In the genomic region with DNA sequence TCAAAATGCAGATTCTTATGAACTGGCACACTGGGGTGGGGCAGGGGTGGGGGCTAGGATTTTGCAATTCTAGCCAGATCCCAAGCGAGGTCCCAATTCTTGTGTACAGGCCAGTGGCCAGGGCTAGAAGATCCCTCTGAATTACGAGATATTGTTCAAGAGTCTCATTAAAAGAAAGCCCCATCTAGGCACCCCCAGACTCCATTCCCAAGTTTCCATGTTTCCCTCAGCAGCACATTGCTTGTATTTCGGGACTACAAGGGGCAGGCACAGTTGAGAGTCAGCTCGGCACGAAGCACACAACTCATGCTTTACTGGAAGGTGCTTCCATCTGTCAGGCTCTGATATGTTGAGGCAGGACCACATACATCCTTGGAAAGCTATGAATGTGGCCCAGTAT, we compare ENCODE assay signal across 12 mouse cellular contexts. TPM values are rescaled to one million over a fixed set of nuclear protein-coding genes. Genes with fewer than 3 reads are reported as not detected.
DNase-seq lines count a peak whose midpoint lies in the region; ATAC-seq and TF ChIP-seq lines count a peak whose summit lies in the region.
"Had no signal": no experiment of that assay in that cellular context is flagged by ENCODE, and none has a peak within 500 bp of the region (broad histone marks: within the 10 kb centered on the region; RNA-seq: fewer than 3 reads in every experiment).

No protein-coding gene starts in this region.

- intact Hi-C loops in heart, postnatal 10 days (cut with DNase I): loop anchor here (5.0 kb wide), 4 partner anchors 132 to 272 kb away; no protein-coding TSS in a partner anchor

- H3K27me3 ChIP-seq in heart, embryonic 13.5 days (replicated peaks): peaks cover 44% of the 10 kb centered on the region
- peaks cover 39% of the 10 kb centered on the region for H3K27me3 ChIP-seq in embryonic facial prominence, embryonic 15.5 days
- peaks cover 38% of the 10 kb centered on the region for H3K27me3 ChIP-seq in limb, embryonic 15.5 days
- peaks cover 30% of the 10 kb centered on the region for H3K27me3 ChIP-seq in forebrain, embryonic 16.5 days (replicated peaks; ENCODE audit: control insufficient read depth, insufficient read depth, low read length)

- TF ChIP-seq POLR2A in lung, adult 2 months (IDR thresholded peaks at IDR 0.05; ENCODE audit: borderline replicate concordance, extremely low read depth, low read depth, low read length): no peak

- no peak overlapping the region for H3K27ac ChIP-seq in heart, embryonic 13.5 days (replicated peaks)
- H3K27ac ChIP-seq in embryonic facial prominence, embryonic 15.5 days (replicated peaks): no peak overlapping the region
- no peak overlapping the region for H3K27ac ChIP-seq in limb, embryonic 15.5 days
- no peak overlapping the region for H3K27ac ChIP-seq in forebrain, embryonic 16.5 days (ENCODE audit: low read length)
- H3K27ac ChIP-seq: hindbrain, embryonic 15.5 days; macrophage had no signal

- DNase-seq in heart, postnatal 10 days: no peak
- no peak for DNase-seq in lung, adult 2 months
- DNase-seq in lung, postnatal 4 days: no peak
- DNase-seq in layer of hippocampus, adult 11-12 months (ENCODE audit: low spot score): no peak
- DNase-seq: cerebellum, adult 9-11 months had no signal

- H3K9me3 ChIP-seq in heart, embryonic 13.5 days: no peaks in the 10 kb centered on the region
- no peaks in the 10 kb centered on the region for H3K9me3 ChIP-seq in embryonic facial prominence, embryonic 15.5 days (replicated peaks)
- no peaks in the 10 kb centered on the region for H3K9me3 ChIP-seq in limb, embryonic 15.5 days
- no peaks in the 10 kb centered on the region for H3K9me3 ChIP-seq in forebrain, embryonic 16.5 days (ENCODE audit: control insufficient read depth, low read length)
- H3K9me3 ChIP-seq: hindbrain, embryonic 15.5 days had no signal

- H3K9ac ChIP-seq in heart, embryonic 13.5 days: no peak overlapping the region
- no peak overlapping the region for H3K9ac ChIP-seq in embryonic facial prominence, embryonic 15.5 days
- no peak overlapping the region for H3K9ac ChIP-seq in limb, embryonic 15.5 days
- no peak overlapping the region for H3K9ac ChIP-seq in forebrain, embryonic 16.5 days (replicated peaks; ENCODE audit: low read depth, low read length)
- H3K9ac ChIP-seq: hindbrain, embryonic 15.5 days had no signal

- peaks cover 29% of the 10 kb centered on the region for H3K4me1 ChIP-seq in heart, embryonic 13.5 days
- 0 out of 2 replicates have a peak, but pooled peaks cover 2% of the 10 kb centered on the region for H3K4me1 ChIP-seq in lung, adult 2 months (ENCODE audit: control insufficient read depth, insufficient read depth, low read length)
- peaks cover 31% of the 10 kb centered on the region for H3K4me1 ChIP-seq in embryonic facial prominence, embryonic 15.5 days
- peaks cover 29% of the 10 kb centered on the region for H3K4me1 ChIP-seq in limb, embryonic 15.5 days
- H3K4me1 ChIP-seq in forebrain, embryonic 16.5 days (replicated peaks; ENCODE audit: control insufficient read depth, insufficient read depth, low read length): peaks cover 23% of the 10 kb centered on the region

- no peaks in the 10 kb centered on the region for H3K36me3 ChIP-seq in heart, embryonic 13.5 days
- H3K36me3 ChIP-seq in embryonic facial prominence, embryonic 15.5 days: no peaks in the 10 kb centered on the region
- no peaks in the 10 kb centered on the region for H3K36me3 ChIP-seq in limb, embryonic 15.5 days
- H3K36me3 ChIP-seq in forebrain, embryonic 16.5 days (ENCODE audit: control insufficient read depth, insufficient read depth): no peaks in the 10 kb centered on the region
- H3K36me3 ChIP-seq: hindbrain, embryonic 15.5 days had no signal

- no peak for ATAC-seq in heart, embryonic 13.5 days (ENCODE audit: extremely low read depth, insufficient number of reproducible peaks, low FRiP score, low TSS enrichment)
- no peak for ATAC-seq in embryonic facial prominence, embryonic 15.5 days (ENCODE audit: insufficient number of reproducible peaks, low FRiP score, low TSS enrichment, low read depth)
- ATAC-seq in limb, embryonic 15.5 days (ENCODE audit: insufficient number of reproducible peaks, low FRiP score, low TSS enrichment, low read depth): no peak
- ATAC-seq in forebrain, embryonic 16.5 days: no peak

- peak overlapping the region; percentile 54 for H3K4me3 ChIP-seq in heart, embryonic 13.5 days
- peak overlapping the region; percentile 88 for H3K4me3 ChIP-seq in lung, adult 2 months (replicated peaks; ENCODE audit: extremely low read depth, low read depth, low read length)
- H3K4me3 ChIP-seq in embryonic facial prominence, embryonic 15.5 days (replicated peaks): peak overlapping the region; percentile 17; the same call in 1 of the 2 replicates
- H3K4me3 ChIP-seq in limb, embryonic 15.5 days: peak overlapping the region; percentile 11
- H3K4me3 ChIP-seq in forebrain, embryonic 16.5 days (replicated peaks; ENCODE audit: low read length): no peak overlapping the region
- H3K4me3 ChIP-seq: hindbrain, embryonic 15.5 days had no signal

- 52% methylated on average over 5 of the region's 5 CpGs for WGBS in heart, embryonic 13.5 days
- WGBS in lung, adult 2 months: 35% methylated on average over 5 of the region's 5 CpGs
- 75% methylated on average over 5 of the region's 5 CpGs for WGBS in embryonic facial prominence, embryonic 15.5 days
- 69% methylated on average over 5 of the region's 5 CpGs for WGBS in limb, embryonic 15.5 days
- 77% methylated on average over 5 of the region's 5 CpGs for WGBS in forebrain, embryonic 16.5 days

- no peak for TF ChIP-seq CTCF in lung, adult 2 months (IDR thresholded peaks at IDR 0.05; ENCODE audit: insufficient read depth, low read length)

- H3K4me2 ChIP-seq in heart, embryonic 13.5 days: peak overlapping the region; percentile 74
- peak overlapping the region; percentile 22; the same call in 1 of the 2 replicates for H3K4me2 ChIP-seq in embryonic facial prominence, embryonic 15.5 days (replicated peaks)
- H3K4me2 ChIP-seq in limb, embryonic 15.5 days: peak overlapping the region; percentile 25
- H3K4me2 ChIP-seq in forebrain, embryonic 16.5 days (ENCODE audit: low read length): no peak overlapping the region
- H3K4me2 ChIP-seq: hindbrain, embryonic 15.5 days had no signal

RNA-seq across cellular contexts. Expression of a gene that starts 3.1 kb away (rescaled TPM):
- 13.3 and 16.6 TPM in 2 replicates for polyA plus RNA-seq in heart, embryonic 13.5 days (2015; fragmentation: Nextera tagmentation; extraction: Ambion mirVana)
- total RNA-seq in heart, postnatal 10 days (2021): 10 to 100 TPM; 54.0 to 55.4 TPM
- 550 and 598 TPM in 2 replicates for polyA plus RNA-seq in lung, adult 2 months (2012; rRNA removed)
- 21.7 and 23.0 TPM in 2 replicates for polyA plus RNA-seq in embryonic facial prominence, embryonic 15.5 days (2015; fragmentation: Nextera tagmentation; extraction: Ambion mirVana)
- polyA plus RNA-seq in limb, embryonic 15.5 days (2015; fragmentation: Nextera tagmentation; extraction: Ambion mirVana): 28.5 and 29.1 TPM in 2 replicates
- polyA plus RNA-seq in forebrain, embryonic 16.5 days (2015; fragmentation: Nextera tagmentation; extraction: Ambion mirVana): 7.3 and 10.4 TPM in 2 replicates

RNA-seq across cellular contexts. Expression of a gene that starts 9.8 kb away (rescaled TPM):
- 0.94 and 1.3 TPM in 2 replicates for polyA plus RNA-seq in heart, embryonic 13.5 days (2015; fragmentation: Nextera tagmentation; extraction: Ambion mirVana)
- under 1 TPM; 0.77 to 0.89 TPM for total RNA-seq in heart, postnatal 10 days (2021)
- polyA plus RNA-seq in lung, adult 2 months (2012; rRNA removed): 8.3 and 10.8 TPM in 2 replicates
- 2.9 and 3.1 TPM in 2 replicates for polyA plus RNA-seq in embryonic facial prominence, embryonic 15.5 days (2015; fragmentation: Nextera tagmentation; extraction: Ambion mirVana)
- polyA plus RNA-seq in limb, embryonic 15.5 days (2015; fragmentation: Nextera tagmentation; extraction: Ambion mirVana): 3.1 and 3.9 TPM in 2 replicates
- polyA plus RNA-seq in forebrain, embryonic 16.5 days (2015; fragmentation: Nextera tagmentation; extraction: Ambion mirVana): 1.6 and 2.1 TPM in 2 replicates
- total RNA-seq: gastrocnemius, adult 18-20 months had no signal
- polyA plus RNA-seq: macrophage had no signal

RNA-seq across cellular contexts. Expression of a gene that starts 38.5 kb away (rescaled TPM):
- 24.4 and 25.3 TPM in 2 replicates for polyA plus RNA-seq in heart, embryonic 13.5 days (2015; fragmentation: Nextera tagmentation; extraction: Ambion mirVana)
- 100 to 1,000 TPM; 163 to 201 TPM for total RNA-seq in heart, postnatal 10 days (2021)
- 81.8 and 82.1 TPM in 2 replicates for polyA plus RNA-seq in lung, adult 2 months (2012; rRNA removed)
- polyA plus RNA-seq in embryonic facial prominence, embryonic 15.5 days (2015; fragmentation: Nextera tagmentation; extraction: Ambion mirVana): 11.4 and 11.8 TPM in 2 replicates
- polyA plus RNA-seq in limb, embryonic 15.5 days (2015; fragmentation: Nextera tagmentation; extraction: Ambion mirVana): 12.1 and 12.7 TPM in 2 replicates
- polyA plus RNA-seq in forebrain, embryonic 16.5 days (2015; fragmentation: Nextera tagmentation; extraction: Ambion mirVana): 7.4 and 7.5 TPM in 2 replicates

Comparison
In these comparisons a context has a peak if more than half of its experiments do, and no peak if none do; other contexts are left out.
1. RNA of a gene that starts 3.1 kb away (polyA plus RNA-seq): 550 to 598 TPM in lung, adult 2 months; 28.5 to 29.1 TPM in limb, embryonic 15.5 days, 21.7 to 23.0 TPM in embryonic facial prominence, embryonic 15.5 days, 13.3 to 16.6 TPM in heart, embryonic 13.5 days and 7.3 to 10.4 TPM in forebrain, embryonic 16.5 days; every median in the first group is over 10 times any median in the second.